Mouse (Mus musculus) heart, postnatal 25 days (tissue): Measurements from ENCODE around the gene Fam213a. TPM values are rescaled to one million over a fixed set of nuclear protein-coding genes. Genes with fewer than 3 reads are reported as not detected.
"Not testable (repeated sequence)": the region's sequence is repeated elsewhere in the genome, so short reads cannot be mapped to it uniquely, and the experiment has no call there.

Experiments used
- DNase-seq: peaks from one replicate; pipeline ENCODE4 v3.0.0; 2022; ENCODE audit warnings: low spot score
- intact Hi-C: fragments of 180-260 bp; cut with DNase I; formaldehyde crosslinking; loops from one replicate; pipeline ENCODE4 v1.15.1; 2025
- total RNA-seq, 2 experiments: library from RNA; stranded (reverse); gene quantifications; 2 replicates each; pipeline ENCODE4 v1.2.3; 2021

Gene Fam213a
- total RNA-seq, result 10 to 100 TPM; 16.3 to 17.0 TPM

- peak; percentile 76 for DNase-seq
- intact Hi-C loops, result no loop called here
These were observed at the start of gene Fam213a for GRCm38 (mm10) chr14:41013630-41014613. TSS of gene Fam213a (minus strand) at chr14:41013788.

GRCm38 (mm10) chr14:41053190-41053589 is 39.6 kb upstream of the Fam213a start:
- intact Hi-C loops, DNase-seq: not testable (repeated sequence)

DNA sequence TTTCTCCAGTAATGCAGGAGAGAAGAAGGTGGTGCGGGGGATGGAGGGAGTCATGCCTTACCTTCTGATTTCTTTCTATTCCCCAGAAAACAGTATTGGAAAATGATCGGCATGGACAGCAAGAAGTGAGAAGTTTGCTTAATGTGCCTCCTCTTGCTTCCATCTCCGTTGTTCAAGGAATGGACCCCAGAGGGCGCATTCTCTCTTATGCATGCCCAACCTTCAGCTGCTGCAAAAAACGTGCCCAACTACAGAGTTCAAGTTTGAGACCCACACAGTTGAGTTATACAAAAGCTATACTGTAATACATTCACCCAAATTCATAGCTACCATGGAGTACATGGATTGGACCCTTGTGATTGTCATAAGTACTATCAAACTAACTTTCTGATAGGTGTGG is 38.9 kb upstream of the Fam213a start:
- no peak for DNase-seq

DNA sequence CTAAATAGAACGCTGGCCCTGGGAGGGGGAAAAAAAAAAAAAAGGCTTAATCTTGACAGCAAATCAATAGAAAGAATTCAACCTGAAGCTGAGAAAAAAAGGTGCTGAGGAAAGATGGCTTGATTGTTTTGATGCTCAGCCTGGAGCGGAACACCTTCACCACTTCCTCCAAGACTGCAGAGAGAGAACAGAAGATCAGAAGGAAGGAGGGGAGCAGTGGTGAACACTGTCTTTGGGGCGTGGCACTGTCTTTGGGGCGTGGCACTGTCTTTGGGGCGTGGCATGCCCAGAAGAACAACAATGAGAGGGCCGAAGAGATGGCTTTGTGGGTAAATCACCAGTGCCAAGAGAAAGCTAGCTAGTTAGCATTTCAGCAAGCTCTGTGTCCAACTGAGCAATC is 36.9 kb upstream of the Fam213a start:
- intact Hi-C loops, result no loop called here

More for the DNA sequence above, 38.9 kb upstream of the Fam213a start:
- intact Hi-C loops, result no loop called here

DNA sequence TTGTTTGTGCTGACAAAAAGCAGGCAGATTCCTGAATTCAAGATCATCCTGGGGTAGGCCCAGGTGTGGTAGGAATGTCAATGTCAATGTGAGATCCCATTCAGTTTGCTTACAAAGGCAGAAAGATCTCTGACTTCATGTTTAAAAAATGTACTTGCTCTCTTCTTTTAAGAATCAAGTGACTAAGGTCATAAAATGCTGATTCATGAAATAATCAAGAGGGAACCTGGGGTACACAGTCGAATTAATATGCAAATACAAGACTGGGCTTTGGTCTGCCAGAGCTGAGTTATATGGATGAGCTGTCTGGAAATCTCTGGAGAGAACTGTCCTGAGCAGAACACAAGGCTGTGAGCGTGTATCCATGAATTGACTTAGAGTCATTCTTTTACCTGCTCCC is 33.8 kb upstream of the Fam213a start:
- no peak for DNase-seq
- intact Hi-C loops, result no loop called here

More for the DNA sequence above, 36.9 kb upstream of the Fam213a start:
- DNase-seq, result no peak

DNA sequence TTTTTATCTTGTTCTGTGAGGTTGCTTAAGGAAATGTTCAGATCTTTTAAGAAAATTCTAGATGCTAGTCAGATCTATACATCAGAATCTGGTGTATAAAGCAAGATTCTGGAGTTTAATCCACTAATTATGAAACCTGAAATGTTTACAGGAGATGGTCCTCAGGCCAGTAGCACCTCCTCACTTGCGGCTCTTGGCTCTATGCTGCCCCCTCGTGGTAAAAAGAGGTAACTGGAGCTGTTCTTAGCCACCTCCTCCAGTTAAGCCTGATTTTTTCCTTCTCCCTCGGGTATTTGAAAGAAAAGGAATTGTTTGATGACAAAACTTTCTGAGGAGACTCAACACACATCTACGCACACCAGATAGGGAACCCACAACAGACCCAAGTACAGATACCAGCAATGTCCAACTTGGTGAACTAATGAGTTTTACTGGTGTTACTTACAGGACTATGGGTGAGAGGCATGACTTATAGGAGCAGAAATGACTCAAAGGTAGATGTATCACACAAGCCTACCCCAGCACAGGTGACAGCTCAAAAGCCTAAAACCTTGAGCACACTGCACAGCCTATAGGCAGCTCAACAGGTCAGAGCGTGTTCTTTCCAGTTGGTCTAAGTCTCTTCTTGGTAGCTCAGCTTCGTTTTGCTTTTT is 21.7 kb upstream of the Fam213a start:
- DNase-seq, result no peak
- intact Hi-C loops, result loop anchor here (1.0 to 10.0 kb wide), 2 partner anchors 56 to 1500 kb away; no protein-coding TSS in a partner anchor

- intact Hi-C loops, result loop anchor here (2.0 to 10.0 kb wide), 2 partner anchors 117 to 1499 kb away; no protein-coding TSS in a partner anchor
- DNase-seq, result peak; percentile 21
These were observed 19.8 kb upstream of the Fam213a start for GRCm38 (mm10) chr14:41033135-41034110.

- no peak for DNase-seq
- intact Hi-C loops, result loop anchor here (10.0 kb wide), 1 partner anchor 1496 kb away; no protein-coding TSS in a partner anchor
These were observed 17.5 kb upstream of the Fam213a start for GRCm38 (mm10) chr14:41030989-41031513.

DNA sequence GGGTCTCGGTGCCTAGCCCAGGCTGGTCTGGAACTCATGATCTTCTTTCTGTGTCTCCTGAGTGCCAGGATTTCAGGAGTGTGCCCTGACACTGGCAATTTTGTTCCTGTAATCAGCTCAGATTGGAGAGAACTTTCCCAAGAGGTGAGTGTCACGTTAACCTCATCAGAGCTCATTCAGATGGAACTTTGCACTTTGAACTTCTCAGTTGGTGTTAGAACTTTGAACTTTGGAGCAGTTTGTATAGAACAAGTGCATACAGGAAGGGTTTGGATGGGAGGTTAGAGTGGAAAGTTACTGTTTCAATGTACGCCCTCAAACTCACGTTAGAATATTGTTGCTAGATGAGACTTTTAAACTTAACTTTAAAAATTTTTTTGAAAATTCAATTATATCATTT is 15.7 kb upstream of the Fam213a start:
- no peak for DNase-seq
- intact Hi-C loops, result no loop called here

DNA sequence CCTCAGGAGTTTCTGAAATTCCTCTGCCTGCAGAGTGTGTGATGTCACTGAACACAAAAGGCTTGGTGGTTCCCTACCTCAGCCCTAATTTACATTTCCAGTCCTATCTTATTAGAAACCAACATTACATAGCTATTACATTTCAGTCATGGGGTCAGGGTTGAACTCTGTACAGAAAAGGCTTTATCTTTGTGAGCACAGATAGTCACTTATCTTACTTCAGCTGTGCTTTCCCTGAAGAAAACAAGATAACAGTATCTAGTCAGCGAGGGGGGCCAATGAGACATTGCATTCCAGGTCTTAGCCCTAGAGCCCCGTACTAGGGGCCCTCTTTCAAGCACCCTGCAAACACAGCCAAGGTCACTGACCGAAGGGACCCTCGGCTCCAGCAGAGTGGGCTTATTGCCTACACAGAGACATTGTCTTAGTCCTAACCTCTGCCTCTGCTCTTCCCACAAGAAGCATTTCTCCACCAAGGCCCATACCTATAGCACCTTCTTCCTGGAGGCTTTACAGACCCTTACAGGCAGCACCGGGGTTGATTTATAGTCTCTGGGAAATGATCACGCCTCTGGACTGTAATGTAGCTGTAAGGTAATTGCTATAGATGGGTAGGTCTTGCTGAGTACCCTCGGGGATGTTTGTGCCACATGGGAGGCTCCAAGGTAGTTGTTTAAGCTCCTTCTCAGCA is 12.2 kb upstream of the Fam213a start:
- intact Hi-C loops, result no loop called here
- no peak for DNase-seq

DNA sequence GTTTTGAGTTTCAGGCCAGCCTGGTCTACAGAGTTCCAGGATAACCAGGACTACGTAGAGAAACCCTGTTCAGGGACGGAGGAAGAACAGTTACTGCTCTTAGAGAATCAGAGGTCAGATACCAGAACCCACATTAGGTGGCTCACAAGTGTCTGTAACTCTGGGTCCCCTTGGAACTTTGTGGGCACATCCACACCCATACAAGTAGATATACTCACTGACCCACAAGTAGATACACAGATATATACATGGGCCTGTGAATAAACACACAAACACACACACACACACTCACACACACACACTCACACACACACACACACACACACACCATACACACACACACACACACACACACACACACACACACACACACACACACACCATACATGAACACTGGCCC is 11.5 kb upstream of the Fam213a start:
- DNase-seq, result no peak
- intact Hi-C loops, result no loop called here

DNA sequence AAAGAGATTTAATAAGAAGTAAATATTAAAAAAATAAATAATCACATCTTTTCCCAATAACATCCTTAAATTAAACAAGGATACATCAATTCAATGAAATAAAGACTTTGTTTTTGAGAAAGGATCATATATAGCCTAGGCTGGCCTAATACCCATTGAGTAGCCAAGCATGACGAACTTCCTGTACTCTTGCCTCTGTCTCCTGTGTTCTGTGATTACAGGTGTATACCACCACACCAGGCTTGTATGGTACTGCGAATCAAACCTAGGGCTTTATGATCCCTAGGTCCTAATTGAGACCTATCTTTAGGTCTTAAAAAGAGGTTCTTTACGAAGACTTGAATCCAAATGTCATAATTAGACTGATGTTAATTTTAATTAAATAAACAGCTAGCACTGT is 7.7 kb upstream of the Fam213a start:
- intact Hi-C loops, result no loop called here
- no peak for DNase-seq

- no peak for DNase-seq
These were observed 3.9 kb upstream of the Fam213a start for GRCm38 (mm10) chr14:41017460-41017859.

GRCm38 (mm10) chr14:41014701-41015240 is 1.2 kb upstream of the Fam213a start:
- DNase-seq, result no peak
- intact Hi-C loops, result no loop called here

More at GRCm38 (mm10) chr14:41017460-41017859, 3.9 kb upstream of the Fam213a start:
- intact Hi-C loops, result no loop called here

GRCm38 (mm10) chr14:41013143-41013542 is 445 bp downstream of the Fam213a start:
- intact Hi-C loops, result no loop called here
- no peak for DNase-seq

DNA sequence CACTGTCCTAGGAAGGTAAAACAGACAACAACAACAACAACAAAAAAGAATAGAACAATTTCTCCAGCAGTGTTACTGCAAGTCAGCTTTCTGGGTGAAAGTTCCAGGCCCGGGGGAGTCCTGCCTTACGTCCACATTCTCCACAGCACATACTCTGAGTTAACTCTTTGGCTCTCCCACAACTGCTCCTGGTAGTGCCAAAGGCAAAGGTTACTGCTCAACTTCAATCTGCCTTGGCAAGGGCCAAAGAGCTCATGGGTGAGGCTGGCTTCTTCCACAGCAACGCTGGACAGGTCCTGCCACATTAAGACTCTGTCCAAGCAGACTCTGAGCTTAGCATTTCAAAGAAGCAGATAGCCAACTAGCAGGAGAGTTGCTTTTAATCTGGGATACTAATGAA is 1.7 kb downstream of the Fam213a start:
- DNase-seq, result no peak
- intact Hi-C loops, result no loop called here

DNA sequence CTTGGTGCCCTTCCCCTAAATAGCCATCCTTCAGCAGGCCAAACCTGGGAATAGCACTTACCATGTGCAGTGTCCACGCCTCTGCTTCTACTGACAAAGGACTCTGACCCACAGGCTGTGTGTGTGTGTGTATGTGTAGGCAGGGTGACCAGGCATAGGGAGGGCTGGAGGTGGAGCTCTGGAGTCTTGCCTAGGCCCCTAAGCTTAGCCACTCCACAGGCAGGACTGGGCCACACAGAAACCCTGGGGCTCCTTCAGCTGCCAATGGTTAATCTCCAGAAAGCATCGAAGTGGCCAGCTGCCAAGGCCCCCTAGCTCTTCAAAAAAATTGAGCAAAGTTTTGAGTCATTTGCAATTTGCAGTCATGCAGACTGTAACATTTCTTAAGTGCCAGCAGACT is 5.5 kb downstream of the Fam213a start:
- no peak for DNase-seq
- intact Hi-C loops, result no loop called here

- DNase-seq, result no peak
These were observed 5.9 kb downstream of the Fam213a start for GRCm38 (mm10) chr14:41007641-41008040.

GRCm38 (mm10) chr14:41006899-41007298 is 6.7 kb downstream of the Fam213a start:
- DNase-seq, result no peak
- intact Hi-C loops, result no loop called here

More at GRCm38 (mm10) chr14:41007641-41008040, 5.9 kb downstream of the Fam213a start:
- intact Hi-C loops, result no loop called here
